Mouse (Mus musculus) embryonic fibroblast, embryonic 13.5 days (primary cell): ENCODE data around the gene Hoxb8.

Experiments used
- CTCF ChIP-seq: IDR thresholded peaks from 2 replicates; pipeline ENCODE4 v1.5.1; 2011; ENCODE audit warnings: mild to moderate bottlenecking, control low read depth, low read length, moderate library complexity, borderline replicate concordance; ENCODE audit not compliant: insufficient read depth
- POLR2A ChIP-seq: IDR thresholded peaks from 2 replicates; pipeline ENCODE4 v1.6.1; 2011; ENCODE audit warnings: low read depth, mild to moderate bottlenecking, control low read depth, low read length, moderate library complexity

- no peak for TF ChIP-seq CTCF
- peak; percentile 42 for TF ChIP-seq POLR2A
Measured at GRCm38 (mm10) chr11:96250901-96251300, 30.8 kb upstream of the Hoxb8 start.
